Mouse (Mus musculus) kidney, postnatal 14 days (tissue): Measurements from ENCODE around the gene Mex3a.
A peak's percentile ranks its signal among the peaks of the same experiment; 100 is the strongest.

Experiments
- DNase-seq: peaks from one replicate; pipeline ENCODE4 v3.0.0; 2022; ENCODE audit warnings: mixed read lengths

Mex3a gene

DNA sequence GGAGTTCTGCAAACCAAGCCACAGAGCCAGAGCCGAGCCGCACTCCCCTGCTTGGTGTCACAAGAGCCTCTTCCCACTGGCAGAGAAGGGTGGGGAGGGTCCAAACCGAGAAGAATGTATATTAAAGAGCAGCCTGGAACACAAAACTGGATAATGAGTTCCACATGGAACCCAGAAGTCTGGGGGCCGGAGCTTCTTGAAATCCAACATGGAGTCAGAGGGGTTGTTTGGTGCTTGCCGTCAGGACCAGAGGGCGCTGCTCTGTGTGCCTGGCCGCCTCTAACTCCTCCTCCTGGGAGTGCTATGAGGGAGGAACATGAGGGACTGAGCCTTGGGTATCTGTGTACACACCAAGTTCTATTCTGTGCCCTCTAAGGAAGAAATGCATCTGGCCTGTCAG is 26.4 kb upstream of the Mex3a start:
- no peak for DNase-seq

DNA sequence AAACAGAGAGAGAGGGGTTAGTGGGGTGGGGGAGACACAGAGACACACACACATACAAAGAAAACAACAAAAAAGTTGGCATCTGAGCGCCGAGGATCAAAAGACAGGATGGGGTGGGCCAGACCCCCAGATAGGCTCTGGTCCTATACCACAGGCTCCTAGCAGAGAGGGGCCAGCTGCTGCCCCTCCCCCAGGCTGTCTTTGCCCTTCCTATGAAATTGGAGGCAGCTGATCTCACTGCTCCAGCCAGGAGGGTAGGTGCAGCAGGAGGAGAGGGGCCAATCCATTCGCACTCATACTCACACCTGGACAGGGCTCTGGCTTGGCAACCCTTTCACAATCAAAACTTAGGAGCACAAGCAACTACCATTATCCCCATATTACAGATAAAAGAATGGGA is 22.9 kb upstream of the Mex3a start:
- DNase-seq = no peak

DNA sequence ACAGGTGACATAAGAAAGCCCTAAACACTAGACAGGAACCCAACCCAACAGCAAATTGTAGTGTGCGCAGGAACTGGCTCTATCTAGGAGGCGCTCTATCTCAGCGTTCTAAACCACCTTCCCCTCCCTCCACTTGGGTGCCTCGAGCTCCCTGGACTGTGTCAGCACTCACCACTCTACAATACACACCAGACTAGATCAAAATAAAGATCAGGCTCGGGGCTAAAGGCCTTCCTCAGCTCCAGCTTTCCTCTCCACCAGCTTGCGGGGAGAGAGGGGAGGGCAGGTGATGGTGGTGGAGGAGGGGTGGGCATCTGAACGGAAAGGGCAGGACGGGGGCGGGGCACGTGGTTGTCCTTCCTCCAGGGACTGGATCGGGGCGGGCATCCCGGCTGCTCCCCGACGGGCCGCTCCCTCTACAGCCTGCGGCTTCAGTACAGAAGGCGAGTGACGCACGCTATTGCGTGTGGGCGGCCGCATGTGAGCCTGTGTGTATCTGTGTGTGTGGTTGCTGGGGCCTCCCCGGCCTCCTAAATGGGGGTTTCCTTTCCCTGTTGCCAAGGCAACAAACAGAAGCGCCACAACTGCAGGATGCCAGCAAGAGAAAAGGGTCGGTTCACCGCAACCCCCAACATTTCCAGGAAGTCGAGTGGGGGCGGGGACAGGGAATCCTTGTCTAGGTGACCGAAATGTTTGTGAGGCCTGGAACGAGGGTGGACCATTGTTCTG is 22.3 kb upstream of the Mex3a start, which contains the start of gene Lmna:
TSS of gene Lmna (minus strand) at position 265 of the 729 bp plus-strand sequence.
- peak; percentile 96 for DNase-seq

DNA sequence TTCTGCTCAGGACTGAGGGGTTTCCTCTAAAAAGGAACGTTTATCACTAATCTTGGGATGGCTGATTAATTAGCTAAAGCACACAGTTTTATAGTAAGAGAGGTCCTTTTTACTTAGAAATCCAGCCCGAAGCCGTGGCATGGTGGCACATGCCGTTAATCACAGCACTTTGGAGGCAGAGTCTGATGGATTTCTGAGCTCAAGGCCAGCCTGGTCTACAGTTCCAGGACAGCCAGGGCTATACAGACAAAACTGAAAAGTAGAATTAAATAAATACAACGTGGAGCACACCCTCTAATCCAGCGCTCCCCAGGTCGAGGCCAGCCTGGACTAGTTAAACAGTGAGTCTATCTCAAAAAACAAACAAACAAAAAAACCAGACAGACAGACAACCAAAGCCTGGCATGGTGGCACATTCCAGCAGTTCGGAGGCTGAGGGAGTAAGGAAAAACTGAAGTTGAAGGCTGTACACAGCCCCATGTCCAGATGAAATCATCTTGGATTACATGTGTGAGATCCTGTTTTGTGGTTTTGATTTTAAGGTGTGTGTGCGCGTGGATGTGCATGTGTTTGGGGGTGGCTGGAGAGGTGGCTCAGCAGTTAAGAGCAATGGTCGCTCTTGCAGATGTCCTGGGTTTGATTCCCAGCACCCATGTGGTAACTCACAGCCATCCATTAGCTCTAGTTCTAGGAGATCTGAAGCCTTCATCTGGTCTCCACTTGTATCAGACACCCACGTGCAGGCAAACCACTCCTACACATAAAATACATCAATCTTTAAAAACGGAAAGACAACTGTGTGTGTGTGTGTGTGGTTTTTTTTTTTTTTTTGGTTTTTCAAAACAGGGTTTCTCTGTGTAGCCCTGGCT is 21.5 kb upstream of the Mex3a start:
- no peak for DNase-seq

DNA sequence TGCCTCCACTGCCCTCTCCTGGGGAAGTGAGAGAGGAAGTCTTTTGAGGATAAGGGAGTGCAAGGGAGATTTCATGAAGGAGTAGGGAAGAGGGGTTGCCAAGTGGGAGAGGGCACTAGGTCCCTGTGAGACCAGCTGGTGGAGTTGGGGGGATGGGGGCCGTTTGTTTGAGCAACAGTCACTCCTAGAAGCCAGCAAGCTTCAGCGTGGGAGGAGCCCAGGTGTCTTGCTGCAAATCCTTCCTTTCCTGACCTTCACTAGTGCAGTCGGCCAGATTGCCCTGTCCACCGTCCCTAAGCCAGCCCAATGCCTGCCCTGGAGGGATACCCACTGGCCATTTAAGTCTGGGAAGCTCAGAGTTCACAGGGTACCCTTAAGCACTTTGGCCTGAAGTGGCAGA is 20.6 kb upstream of the Mex3a start:
- DNase-seq = no peak

DNA sequence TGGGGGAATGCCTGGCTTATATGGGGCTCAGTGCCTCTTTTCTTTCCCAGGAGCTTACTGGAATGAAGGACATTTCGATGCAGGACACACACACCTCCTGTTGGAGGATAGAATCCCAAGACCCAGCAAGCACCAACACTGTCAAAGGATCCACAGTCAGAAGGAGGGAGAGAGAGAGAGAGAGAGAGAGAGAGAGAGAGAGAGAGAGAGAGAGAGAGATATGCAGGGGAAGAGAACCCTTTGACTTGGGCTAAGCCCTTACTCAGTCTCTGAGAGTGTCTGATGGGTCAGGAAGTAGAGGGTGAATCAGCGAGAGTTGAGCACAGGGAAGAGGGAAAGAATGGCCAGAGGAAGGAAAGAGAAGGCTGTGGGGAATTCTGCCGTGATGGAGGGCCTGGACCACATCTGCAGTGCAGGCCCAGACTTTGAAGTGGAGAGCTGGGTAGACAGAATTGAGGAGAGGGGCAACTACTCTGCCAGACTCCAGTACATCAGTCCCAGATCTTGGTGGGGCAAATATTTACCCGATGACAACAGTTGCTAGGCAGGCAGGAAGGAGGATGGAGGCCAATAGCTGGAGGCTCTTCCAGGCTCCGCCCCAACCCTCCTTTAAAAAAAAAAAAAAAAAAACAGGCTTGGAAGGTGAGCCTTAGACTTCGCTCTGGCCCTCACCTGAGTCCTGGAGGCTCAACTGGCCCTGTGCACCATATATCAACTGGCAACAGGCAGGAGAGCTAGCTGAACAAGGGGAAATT is 19.9 kb upstream of the Mex3a start:
- DNase-seq = no peak

DNA sequence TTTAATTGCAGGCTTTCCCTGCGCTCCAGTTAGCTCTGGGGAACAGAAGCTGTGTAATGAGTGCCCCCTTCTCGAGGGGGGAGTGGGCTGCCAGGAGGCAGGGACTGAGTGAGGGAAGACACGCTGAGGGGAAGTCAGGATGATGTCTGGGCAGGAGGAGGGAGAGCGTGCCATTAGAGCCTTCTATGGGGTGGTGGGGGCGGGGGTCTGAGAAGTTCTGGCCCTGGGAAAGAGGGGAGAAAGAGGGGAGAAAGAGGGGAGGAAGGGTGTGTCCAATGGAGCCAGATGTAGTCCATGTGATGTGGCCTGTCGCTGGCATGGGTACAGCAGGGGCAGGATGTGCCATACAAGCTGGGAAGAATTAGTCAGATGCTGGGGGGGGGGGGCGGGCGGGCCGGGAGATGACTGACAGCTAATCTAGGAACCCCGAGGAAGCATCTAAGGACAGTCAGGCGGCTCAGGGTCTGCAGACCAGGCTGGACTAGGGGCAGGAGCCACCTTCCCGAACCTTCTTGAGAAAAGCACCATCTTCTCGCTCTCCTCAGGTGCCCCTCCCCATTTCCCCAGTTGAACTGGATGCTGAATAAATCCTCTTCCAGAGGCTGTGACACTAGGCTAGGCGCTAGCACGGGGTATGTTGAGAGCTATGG is 19.2 kb upstream of the Mex3a start:
- no peak for DNase-seq

DNA sequence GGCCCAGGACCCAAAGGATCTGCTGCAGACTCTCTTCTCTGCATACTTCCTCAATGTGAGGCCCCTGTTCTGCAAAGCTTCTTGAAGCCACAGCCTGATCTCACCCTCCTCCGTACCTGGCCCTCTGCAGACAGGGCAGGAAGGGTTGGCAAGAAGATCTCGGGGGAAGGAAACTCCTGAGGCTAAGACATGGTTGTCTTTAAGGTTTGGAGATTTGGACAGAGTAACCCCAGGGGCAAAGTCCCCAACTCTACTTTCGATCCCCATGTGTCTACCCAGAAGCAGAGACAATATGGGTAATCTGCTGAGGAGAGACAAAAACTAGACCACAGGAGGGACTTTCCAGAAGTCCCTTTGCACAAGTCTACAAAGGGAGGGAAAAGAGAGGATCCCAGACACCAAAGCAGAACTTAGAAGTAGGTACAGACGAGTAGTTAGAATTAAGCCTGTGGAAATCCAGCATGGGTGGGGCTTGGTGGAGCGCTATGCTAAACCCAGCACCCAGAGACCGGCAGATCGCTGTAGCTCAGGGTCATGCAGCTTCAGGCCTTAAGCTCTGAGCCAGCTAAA is 18.6 kb upstream of the Mex3a start:
- no peak for DNase-seq

DNA sequence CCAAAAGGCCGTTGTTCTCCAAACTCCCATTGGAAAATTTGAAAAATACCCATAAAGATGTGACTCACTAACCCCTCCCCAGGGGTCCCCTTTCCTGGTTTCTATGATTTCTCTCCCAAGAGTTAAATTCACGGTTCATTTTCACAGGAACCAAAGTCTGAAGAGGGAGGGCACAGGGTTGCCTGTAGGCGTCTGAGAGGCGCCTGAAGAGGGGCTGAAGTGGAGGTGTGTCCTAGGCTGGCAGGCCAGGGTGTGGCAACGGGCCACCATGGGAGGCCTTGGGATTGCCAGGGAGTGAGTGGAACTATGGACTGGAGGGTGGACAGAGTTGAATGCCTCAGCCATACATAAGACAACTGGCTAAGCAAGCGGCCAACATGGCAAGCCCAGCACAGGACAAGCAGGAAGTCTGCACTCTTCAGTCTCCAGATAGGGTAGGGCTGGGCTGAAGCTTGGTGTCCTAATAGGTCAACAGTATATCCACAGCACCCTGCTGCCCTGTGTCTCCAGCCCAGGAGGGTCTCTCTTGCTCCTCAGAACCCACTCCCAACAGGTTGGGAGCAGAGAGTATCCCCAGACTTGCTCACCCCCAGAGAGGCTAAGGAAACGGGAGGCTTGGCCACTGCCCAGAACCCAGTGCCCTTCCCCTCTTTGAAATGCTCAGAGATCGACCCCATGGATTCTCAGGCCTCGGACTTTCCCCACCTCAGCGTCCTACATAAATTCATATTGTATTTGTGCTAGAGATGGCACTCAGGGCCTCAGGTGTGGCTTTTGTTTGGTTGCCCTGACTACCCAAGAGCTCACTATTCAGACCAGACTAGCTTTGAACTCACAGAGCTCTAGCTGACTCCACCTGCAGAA is 17.7 kb upstream of the Mex3a start:
- no peak for DNase-seq

DNA sequence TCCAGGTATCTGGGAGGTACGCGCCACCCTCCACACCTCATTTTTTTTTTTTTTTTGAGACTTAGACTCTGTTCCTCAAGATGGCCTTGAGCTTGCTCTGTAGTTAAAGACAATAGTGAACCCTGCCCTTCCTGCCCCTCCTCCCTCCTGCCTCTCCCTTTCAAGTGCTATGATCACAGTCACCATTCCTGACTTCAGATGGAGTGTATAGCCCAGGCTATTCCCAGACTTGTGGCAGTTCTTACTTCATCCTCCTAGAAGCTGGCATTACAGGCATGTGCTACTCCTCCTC is 17.2 kb upstream of the Mex3a start:
- no peak for DNase-seq

DNA sequence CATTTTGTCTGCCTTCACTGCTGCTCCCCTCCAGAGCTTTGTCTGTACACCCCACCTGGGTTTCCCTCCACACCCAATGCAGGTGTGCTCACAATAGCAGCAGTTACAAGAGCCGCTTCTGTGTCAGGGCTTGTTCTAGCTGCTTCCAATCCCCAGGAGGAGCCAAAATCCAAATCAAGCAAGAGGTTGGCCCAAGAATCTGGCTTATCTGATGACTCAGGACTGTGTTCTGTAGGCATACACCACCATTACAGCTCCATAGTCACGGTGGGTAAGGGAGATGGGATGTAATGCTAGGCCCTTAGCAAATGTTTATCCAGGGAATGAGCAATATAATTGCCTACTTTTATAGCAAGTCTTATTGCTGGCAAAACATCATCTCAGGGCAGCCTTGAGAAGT is 15.8 kb upstream of the Mex3a start:
- no peak for DNase-seq

DNA sequence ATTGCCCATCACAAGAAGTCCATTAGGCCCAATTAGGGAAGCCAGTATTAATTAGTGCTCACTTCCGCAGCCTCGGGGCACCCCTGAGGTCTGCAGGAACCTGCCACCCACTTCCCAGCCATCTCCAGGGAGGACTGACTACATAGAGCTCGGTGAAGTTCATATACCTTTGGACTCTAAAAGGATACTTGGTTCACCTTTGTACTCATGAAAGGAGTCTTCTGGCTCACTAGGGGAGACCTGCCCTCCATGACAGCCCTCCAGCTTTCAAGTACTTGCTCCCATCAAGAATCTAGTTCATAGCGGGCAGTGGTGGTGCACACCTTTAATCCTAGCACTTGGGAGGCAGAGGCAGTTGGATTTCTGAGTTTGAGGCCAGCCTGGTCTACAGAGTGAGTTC is 13.8 kb upstream of the Mex3a start:
- DNase-seq = no peak

DNA sequence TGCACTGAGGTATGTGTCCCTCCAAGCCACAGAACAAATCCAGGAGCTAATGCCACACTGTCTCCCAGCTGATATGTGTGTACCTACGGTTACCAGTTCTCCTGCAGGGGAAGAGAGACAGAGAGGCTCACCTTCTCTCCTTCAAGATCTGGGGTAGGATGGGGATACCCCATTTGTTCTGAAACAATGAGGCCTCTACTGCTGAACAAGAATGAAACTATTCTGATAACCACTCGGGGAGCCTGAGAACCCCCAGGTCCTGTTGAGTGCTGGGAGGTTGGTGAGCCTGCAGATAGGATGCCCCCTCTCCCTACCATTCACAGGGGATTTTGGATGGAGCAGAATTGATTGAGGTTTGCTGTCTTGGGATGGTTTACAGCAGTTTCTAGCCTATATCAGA is 12.1 kb upstream of the Mex3a start:
- DNase-seq = no peak

DNA sequence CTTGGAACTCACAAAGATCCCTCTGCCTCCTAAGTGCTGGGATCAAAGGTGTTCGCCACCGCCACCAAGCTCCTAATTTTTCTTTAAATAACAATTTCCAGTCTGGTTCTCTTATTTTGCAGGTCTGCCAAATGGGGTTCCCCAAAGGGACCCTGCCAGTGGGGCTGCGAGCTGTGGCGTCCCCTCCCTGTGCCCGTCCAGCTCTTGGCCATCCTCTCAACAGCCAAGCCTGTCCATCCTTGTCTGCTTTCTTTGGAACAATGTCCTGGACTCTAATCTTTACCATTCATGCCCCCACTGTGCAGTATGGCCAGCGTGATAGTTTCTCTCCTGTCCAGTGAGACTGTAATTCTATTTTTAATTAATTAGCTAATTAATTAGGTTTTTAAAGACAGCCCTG is 11.0 kb upstream of the Mex3a start:
- DNase-seq = no peak

DNA sequence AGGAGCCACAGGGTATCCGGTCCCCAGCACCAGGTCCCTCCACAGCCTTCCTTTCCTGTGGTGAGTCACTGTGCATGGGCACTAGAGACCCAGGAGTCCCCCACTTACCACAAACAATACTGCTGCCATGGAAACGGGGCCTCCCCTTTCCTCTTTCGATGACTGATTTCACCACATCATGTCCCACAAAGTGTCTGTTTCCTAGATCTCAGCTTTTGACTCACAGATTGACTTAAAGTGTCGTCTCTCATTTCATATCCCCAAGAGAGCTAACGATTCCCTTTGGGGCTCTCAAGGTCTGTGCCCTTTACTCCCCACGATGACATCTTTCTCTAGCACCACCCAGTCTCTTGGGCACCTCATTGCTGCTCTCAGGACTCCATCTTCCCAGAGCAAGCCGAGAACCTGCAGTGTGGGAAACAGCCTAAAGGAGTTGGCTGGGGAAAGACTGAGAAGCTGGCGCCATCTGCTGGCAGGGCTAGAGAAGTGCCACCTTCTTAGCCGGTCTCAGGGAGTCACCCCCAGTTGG is 10.3 kb upstream of the Mex3a start:
- DNase-seq = peak; percentile 76

DNA sequence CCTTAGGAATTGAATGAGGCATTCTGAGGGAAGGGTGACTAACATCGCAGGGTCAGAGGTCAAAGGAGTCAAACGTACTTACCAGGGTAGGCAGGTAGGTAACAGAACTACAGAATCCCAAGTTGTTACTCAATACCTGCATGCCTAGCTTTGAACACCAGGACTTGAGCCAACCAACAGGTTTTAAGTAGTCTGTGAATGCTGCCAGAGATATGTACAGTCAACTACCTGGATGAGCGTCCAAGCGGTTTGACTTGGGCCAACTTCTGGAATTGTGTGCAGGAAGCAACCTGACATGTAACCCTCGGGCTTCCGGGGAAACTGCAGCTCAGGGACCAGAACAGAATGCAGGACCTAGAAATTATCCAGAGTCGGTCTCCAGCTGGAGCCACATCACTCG is 9.2 kb upstream of the Mex3a start:
- DNase-seq = no peak

DNA sequence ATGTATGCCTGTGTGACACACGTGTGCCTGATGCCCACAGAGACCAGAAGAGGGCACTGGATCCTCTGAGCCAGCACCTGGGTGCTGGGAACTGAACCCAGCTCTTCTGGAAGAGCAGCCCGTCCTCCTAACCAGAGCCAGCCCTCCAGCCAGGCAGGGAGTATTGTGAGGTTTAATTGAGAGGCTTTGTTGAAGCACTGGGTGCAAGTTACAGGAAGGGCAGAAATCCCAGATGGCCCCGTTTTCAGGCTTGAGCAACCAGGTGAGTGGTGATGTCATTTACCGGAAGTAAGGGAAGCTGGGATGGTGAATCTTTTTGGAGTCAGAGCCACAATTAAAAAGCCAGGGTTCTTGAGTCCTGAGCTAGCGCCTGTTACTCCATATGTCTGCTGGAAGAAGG is 7.2 kb upstream of the Mex3a start:
- no peak for DNase-seq

DNA sequence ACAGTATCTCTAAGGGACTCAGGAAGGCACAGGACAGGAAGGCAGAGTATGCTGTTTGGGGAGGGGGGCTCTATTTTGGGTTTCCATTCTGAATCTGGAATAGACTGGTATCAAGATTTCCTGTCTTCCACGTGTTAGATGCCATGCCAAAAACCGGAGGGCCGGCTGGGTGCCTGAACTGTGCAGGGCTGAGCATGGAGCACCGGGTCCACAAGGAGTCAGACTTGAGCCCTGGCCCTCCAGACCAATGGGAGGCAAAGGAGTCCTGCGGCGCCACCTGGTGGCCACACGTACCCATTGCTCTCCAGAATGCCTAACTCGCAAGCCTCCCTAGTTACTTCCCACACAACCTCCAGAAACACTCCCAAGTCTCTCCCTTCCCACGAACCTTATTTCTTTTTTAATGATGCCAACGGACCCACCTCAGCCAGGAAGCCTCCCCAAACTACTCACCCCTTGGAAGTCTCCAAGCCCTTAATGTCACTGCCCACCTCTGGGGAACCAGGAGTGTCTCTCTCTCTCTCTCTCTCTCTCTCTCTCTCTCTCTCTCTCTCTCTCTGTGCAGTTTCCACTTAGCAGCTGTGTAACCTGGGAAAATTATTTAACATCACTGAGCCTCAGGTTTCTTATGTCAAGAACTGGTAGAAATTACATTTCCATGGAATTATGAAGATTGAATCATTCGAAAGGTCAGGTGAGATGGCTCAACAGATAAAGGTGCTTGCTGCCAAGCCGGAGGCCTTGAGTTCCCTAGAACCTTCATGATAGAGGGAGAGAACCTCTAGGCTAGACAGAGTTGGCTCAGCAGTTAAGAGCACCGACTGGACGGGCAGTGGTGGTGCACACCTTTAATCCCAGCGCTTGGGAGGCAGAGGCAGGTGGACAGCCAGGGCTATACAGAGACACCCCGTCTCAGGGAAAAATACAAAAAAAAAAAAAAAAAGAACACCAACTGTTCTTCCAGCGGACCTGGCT is 5.8 kb upstream of the Mex3a start:
- DNase-seq = peak; percentile 91

DNA sequence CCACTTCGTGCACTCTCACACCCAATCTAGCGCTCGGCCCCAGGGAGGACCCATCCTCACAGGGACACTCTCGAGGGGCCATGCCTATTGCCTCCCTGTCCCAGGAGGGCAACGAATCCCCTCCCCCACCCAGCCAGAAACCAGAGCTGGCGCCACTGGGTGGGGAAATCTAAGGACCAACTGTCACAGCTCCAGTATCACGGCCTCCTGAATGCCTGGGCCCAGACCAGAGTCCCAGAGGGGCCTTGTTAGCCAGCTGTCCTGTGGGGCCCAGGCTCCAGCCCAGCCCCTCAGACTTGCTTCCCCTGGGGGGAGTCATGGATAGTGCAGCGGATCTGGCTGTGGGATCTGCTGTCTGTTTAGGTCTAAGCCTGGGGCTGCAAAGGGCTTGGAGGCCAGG is 4.6 kb upstream of the Mex3a start:
- no peak for DNase-seq

DNA sequence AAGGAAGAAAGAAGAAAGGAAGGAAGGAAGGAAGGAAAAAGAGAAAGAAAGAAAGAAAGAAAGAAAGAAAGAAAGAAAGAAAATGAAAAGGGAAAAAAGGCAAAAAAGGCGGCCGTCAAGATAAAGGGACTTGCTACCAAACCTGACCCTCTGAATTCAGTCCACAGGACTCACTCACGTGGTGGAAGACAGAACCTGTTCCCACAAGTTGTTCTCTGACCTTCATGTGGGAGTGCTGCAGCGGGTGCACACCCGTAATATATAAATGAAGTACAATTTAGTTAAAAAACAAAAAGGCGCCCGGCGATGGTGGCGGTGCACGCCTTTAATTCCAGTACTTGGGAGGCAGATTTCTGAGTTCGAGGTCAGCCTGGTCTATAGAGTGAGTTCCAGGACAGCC is 3.5 kb upstream of the Mex3a start:
- DNase-seq = no peak
